Mouse (Mus musculus): Measurements from ENCODE around the gene Rab8b.
A peak's percentile ranks its signal among the peaks of the same experiment; 100 is the strongest.
"Not testable (repeated sequence)": the region's sequence is repeated elsewhere in the genome, so short reads cannot be mapped to it uniquely, and the experiment has no call there.

Rab8b gene

GRCm38 (mm10) chr9:66846822-66847221 is 72.7 kb downstream of the Rab8b start:
- DNase-seq (ENCODE audit: extremely low spot score, low spot score), result no peak

DNA sequence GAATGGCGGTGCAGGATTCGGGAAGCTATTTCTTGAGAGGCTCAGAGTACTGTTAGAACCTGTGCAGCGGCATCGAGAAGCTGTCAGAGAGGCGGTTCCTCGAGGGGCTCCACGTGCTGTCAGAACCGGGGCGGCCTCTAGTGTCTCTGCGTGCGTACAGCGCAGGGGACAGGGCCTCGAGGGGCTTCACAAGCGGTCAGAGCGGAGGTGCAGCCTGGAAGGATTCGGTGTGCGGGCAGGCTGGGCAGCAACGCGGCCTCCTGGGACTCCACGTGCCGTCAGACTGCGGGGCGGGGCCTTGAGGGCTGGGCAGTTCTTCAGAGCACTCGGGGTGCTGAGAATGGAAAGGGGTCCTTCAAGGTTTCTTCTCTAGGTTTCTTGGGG is 84.4 kb downstream of the Rab8b start:
- no peak for DNase-seq (ENCODE audit: extremely low spot score, low spot score)

DNA sequence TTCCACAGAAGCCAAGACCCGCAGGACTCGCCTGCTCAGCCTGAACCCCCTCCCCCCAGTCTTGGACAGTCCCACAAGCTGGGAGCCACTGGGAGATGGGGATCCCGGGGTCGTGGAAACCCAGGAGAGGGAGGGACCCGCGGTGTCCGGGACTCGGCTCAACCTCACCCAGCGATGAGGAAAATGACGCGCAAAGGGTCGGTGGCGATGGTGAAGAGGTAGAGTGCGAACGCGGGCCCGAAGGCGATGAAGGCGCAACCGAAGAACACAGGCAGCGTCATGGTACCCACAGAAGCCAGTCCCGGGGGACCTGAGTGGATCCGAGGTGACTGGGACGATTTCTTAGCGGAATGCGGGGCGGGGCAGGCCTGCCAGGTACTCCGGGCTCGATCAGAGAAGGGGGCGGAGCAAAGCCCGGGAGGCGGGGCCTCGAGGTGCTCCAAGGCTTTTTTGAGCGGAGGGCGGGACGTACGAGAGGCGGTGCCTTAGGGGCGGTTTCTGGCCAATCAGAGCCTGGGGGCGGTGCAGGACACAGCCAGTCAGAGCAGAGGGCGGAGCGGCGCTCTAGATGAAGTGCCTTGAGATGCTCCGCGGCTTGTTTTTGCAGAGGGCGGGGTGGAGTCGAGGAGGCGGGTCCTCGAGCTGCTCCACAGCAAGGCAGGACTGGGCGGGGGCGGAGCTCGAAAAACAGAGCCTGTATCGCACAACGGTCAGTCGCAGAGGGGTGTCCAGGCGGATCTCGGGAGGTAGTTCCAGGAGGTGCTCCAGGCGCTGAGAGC is 85.0 kb downstream of the Rab8b start, which contains the start of gene Aph1c:
TSS of gene Aph1c (minus strand) at position 409 of the 779 bp plus-strand sequence.
- peak; percentile 96 for DNase-seq (ENCODE audit: extremely low spot score, low spot score)

DNA sequence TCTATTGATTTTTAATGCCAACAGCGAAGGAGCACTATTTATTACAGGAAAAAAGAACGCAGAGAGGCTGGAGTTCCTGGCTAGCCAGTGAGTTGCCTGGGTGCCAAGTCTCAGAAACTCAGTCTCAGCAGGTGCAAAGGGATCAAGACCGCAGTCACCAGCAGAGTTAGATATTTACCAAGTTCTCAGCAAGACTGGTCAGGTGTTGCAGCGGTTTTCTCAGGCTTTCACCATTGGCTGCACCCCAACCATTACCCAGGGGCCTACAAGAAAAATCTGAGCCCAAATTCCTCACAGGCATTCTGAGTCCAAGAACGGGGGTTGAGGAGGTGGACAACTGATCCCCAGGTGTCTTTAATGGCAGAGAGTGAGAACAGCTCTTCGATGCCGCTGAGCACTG is 85.6 kb downstream of the Rab8b start:
- DNase-seq (ENCODE audit: extremely low spot score, low spot score), result no peak

- no peak for DNase-seq (ENCODE audit: extremely low spot score, low spot score)
Measured at GRCm38 (mm10) chr9:66832366-66832908, 87.0 kb downstream of the Rab8b start.

DNA sequence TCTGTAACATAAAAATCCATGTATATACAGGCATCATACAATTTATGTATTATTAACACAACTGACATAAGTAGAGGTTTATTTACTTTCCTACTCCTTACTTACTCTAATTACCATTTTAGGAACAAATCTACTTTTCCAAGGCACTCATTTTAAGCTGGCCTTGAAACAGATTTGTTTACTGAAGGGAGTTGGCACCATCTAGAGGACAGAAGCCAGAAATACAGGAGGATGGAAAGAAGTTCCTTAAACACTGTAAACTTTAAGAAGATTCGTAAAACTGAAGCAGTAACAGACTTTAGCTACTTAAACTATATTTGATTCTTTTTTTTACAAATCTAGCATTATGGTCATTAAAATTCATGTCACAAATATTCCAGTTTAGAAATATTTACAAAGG is 93.5 kb downstream of the Rab8b start:
- DNase-seq (ENCODE audit: extremely low spot score, low spot score), result no peak

DNA sequence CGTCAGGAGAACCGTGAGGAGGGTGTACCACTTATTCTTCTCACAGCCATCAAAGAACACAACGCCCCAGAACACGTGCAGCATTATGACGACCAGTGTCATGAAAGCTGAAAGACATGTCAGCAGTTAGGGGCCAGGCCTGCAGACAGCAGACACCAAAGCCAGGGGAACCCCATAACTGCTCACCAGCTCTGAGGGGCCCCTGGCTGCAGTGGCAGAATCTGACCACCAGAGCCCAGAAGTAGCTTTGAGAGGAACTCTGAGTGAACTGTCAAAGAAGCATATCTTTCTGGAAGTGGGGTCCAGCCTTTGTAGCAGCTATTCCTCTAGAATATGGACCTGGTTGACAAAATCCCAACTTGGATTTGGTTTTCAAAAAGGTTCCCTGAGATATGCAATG is 97.2 kb downstream of the Rab8b start:
- DNase-seq (ENCODE audit: extremely low spot score, low spot score), result not testable (repeated sequence)

DNA sequence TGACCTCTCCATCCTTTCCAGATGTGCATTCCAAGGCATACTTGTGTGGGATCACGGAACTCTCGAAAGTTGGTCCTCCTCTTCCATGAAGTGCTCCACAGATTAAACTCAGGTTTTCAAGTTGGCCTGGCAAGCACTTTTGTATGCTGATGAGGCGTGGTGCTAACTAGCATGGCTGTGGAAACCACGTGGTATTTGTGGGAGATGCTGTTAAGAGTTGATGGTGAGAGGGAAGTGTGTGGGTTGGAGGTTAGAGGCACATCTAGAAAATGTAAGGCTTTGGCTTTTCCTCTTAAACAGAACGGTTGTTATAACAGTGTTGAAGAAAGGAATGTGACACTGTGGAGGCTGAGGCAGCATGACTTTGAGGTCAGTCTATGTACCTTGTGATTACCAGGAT is 98.5 kb downstream of the Rab8b start:
- no peak for DNase-seq (ENCODE audit: extremely low spot score, low spot score)

GRCm38 (mm10) chr9:66813392-66813791 is 106.1 kb downstream of the Rab8b start:
- no peak for DNase-seq (ENCODE audit: extremely low spot score, low spot score)

DNA sequence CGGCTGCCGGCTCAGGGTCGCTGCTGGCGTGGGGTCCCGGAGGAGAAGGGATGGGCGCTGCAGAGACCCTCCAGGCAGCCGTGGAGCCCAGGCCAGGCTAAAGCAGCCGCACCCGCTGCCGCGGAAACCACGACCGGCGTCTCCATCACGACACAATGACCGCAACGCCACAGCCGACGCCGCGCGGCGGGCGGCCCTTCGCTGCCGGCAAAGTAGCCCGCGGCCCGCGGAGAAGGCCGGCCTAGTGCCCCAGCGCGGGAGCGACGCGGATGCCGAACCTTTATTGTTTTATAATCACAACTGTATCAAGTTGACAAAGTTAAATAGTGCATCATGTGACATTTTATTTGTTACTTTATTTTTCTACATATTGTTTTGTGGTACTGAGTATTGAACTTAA is 113.5 kb downstream of the Rab8b start:
- peak; percentile 57 for DNase-seq (ENCODE audit: extremely low spot score, low spot score)

DNA sequence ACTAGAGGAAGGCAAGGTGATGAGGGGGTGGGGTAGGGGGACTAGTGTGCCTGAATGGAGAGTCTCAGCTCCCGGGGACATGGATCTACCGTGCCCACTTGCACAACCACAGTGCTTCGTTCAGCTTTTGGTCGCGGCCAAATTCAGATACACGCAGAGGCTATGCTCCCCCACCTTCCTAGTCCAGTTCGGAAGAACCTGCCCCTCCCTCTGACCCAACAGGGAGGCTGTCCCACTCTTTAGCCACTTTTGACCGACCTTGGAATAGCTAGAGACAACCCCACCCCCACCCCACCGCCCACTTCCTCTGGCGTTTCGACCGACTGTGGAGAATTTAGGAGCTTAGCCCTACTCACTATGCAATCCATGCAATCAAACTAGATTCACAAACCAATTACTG is 117.5 kb downstream of the Rab8b start:
- no peak for DNase-seq (ENCODE audit: extremely low spot score, low spot score)

GRCm38 (mm10) chr9:66796739-66797138 is 122.7 kb downstream of the Rab8b start, which contains the start of gene Gm10647:
TSS of gene Gm10647 (plus strand) at chr9:66797039.
- no peak for DNase-seq (ENCODE audit: extremely low spot score, low spot score)

GRCm38 (mm10) chr9:66795464-66796324 is 123.8 kb downstream of the Rab8b start, which contains the start of gene Aph1b:
TSS of gene Aph1b (minus strand) at chr9:66795490.
- DNase-seq (ENCODE audit: extremely low spot score, low spot score), result peak; percentile 96

DNA sequence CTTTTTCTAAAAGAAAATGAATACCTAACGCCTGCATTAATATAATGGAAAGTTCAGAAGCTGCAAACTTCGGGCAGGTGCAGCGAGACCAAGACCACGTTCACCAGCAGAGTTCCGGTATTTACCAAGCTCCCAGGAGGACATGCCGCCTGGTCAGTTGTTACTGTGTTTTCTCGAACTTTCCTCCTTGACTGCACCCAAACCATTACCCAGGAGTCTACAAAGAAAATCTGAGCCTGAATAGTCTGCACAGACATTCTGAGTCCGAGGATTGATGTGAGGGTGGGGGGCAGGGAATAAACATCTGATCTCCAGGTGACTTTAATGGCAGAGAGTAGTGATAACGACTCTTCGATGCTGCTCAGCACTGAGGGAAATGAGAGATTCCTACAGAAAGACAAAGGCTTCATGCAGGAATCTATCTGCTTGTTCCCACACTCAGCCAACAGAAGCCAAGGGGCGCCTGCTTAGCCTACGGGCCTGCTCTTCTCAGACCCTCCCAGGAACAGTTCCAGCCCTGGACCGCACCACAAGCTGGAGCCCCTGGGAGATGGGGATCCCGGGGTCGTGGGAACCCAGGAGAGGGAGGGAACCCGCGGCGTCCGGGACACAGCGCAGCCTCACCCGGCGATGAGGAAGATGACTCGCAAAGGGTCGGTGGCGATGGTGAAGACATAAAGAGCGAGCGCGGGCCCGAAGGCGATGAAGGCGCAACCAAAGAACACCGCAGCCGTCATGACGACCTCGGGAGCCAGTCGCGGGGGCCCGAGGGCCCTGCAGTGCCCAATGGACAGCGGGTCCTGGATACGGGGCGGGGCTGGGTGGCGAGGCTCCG is 124.6 kb downstream of the Rab8b start:
- no peak for DNase-seq (ENCODE audit: extremely low spot score, low spot score)

Measured in neural tube, embryonic 10.5 days (tissue).